ENCODE assay signal across 12 mouse cellular contexts in the genomic region with DNA sequence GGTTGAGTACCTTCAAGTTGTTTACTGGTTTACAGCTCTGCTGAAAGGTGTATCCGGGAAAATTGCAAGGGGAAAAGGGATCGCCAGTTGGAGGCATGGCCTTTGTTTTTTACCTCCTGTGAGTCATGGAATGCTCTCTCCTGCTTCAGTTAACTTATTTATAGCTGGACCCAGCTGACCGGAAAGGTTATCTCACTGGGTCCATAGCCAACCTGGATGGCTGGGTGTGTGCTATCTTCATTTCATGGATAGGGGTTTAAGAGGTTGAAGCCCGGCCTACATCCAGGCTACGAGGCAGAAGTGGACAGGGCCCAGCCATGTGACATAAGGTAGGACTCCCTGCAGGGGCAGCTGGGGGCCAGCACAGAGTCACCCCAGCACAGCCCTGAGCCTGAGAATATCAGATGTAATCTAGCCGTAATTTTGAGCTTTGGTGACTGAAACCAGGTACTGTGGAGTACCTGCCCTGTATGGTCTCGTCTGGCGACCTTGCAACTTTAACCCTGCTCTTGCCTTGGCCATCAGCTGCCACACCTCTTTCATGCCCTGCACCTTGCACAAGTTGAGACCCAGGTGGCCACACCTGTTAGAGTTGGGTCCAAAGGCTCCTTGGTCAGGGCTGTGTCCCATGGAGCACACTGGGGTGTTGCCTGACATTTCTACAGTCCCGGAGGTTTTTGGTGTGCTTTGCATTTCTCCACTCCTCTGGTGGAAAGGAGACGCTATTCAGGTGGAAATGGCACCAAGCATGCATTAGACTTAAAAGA. TPM values are rescaled to one million over a fixed set of nuclear protein-coding genes. Genes with fewer than 3 reads are reported as not detected.
A peak's percentile ranks its signal among the peaks of the same experiment; 100 is the strongest.
DNase-seq lines count a peak whose midpoint lies in the region; ATAC-seq and TF ChIP-seq lines count a peak whose summit lies in the region.
"Had no signal": no experiment of that assay in that cellular context is flagged by ENCODE, and none has a peak within 500 bp of the region (broad histone marks: within the 10 kb centered on the region; RNA-seq: fewer than 3 reads in every experiment).

No protein-coding gene starts in this region.

- H3K9me3 ChIP-seq in heart, postnatal 0 days (replicated peaks; ENCODE audit: control insufficient read depth, low read length), result no peaks in the 10 kb centered on the region
- H3K9me3 ChIP-seq: embryonic facial prominence, embryonic 15.5 days; hindbrain, embryonic 13.5 days had no signal

- H3K36me3 ChIP-seq in heart, postnatal 0 days (replicated peaks; ENCODE audit: control insufficient read depth, insufficient read depth, low read length), result no peaks in the 10 kb centered on the region
- H3K36me3 ChIP-seq: embryonic facial prominence, embryonic 15.5 days; hindbrain, embryonic 13.5 days had no signal

- ATAC-seq in heart, postnatal 0 days (ENCODE audit: insufficient read depth, low read depth), result peak; percentile 72

- peak overlapping the region; percentile 89 for H3K27ac ChIP-seq in brown adipose tissue, adult 24 weeks (replicated peaks; ENCODE audit: low read depth, low read length)
- peak overlapping the region; percentile 95 for H3K27ac ChIP-seq in heart, postnatal 0 days (ENCODE audit: low read depth)

- no peak for TF ChIP-seq CTCF in heart, postnatal 0 days (IDR thresholded peaks at IDR 0.05; ENCODE audit: low read depth)

- peak; percentile 35 for DNase-seq in cerebellum, adult 11-12 months
- no peak for DNase-seq in cerebellum, postnatal 14 days
- DNase-seq in heart, postnatal 0 days (ENCODE audit: low spot score), result peak; percentile 89
- peak; percentile 58 for DNase-seq in large intestine, adult 2 months (ENCODE audit: low read depth, low spot score)
- no peak for DNase-seq in right cerebral cortex, postnatal 36 days (ENCODE audit: low spot score in 2 of 2)
- DNase-seq in frontal cortex, postnatal 25 days (ENCODE audit: low spot score in 2 of 2), result no peak
- DNase-seq in urinary bladder, postnatal 36 days (ENCODE audit: low spot score in 2 of 2), result no peak
- DNase-seq: right cerebral cortex, postnatal 4 days had no signal

- peaks cover 73% of the 10 kb centered on the region for H3K4me1 ChIP-seq in brown adipose tissue, adult 24 weeks (ENCODE audit: control insufficient read depth, insufficient read depth, insufficient read length, low read length)
- H3K4me1 ChIP-seq in heart, postnatal 0 days (ENCODE audit: control insufficient read depth, insufficient read depth), result peaks cover 60% of the 10 kb centered on the region

- TF ChIP-seq EP300 in heart, postnatal 0 days (IDR thresholded peaks at IDR 0.05; ENCODE audit: low read depth), result peak; percentile 89

- no peaks in the 10 kb centered on the region for H3K27me3 ChIP-seq in heart, postnatal 0 days (ENCODE audit: control insufficient read depth, insufficient read depth, low read length)
- H3K27me3 ChIP-seq: embryonic facial prominence, embryonic 15.5 days; hindbrain, embryonic 13.5 days had no signal

- H3K4me3 ChIP-seq in brown adipose tissue, adult 24 weeks (ENCODE audit: insufficient read depth, low read depth, low read length), result no peak overlapping the region
- H3K4me3 ChIP-seq in heart, postnatal 0 days (ENCODE audit: low read depth, low read length), result no peak overlapping the region
- H3K4me3 ChIP-seq: embryonic facial prominence, embryonic 15.5 days; hindbrain, embryonic 13.5 days; myocyte had no signal

- 40% methylated on average over 10 of the region's 10 CpGs for WGBS in heart, postnatal 0 days
- WGBS in large intestine, adult 2 months, result 38% methylated on average over 10 of the region's 10 CpGs

- H3K4me2 ChIP-seq in heart, postnatal 0 days (ENCODE audit: low read depth, low read length), result no peak overlapping the region
- H3K4me2 ChIP-seq: embryonic facial prominence, embryonic 15.5 days; hindbrain, embryonic 13.5 days had no signal

- no peak overlapping the region for H3K9ac ChIP-seq in heart, postnatal 0 days (replicated peaks; ENCODE audit: low read depth, low read length)
- H3K9ac ChIP-seq: embryonic facial prominence, embryonic 15.5 days; hindbrain, embryonic 13.5 days had no signal

RNA-seq across cellular contexts. Expression of gene Zfp710, which starts 35.6 kb away (rescaled TPM):
- 6.4 and 7.7 TPM in 2 replicates for polyA plus RNA-seq in brown adipose tissue, adult 24 weeks (2012; ENCODE audit: insufficient read depth, insufficient read length, missing spikeins)
- 25.5 and 29.7 TPM in 2 replicates for total RNA-seq in heart, postnatal 0 days (2014; rRNA removed; ENCODE audit: low replicate concordance)
- 7.5 TPM in 2 replicates for polyA plus RNA-seq in heart, postnatal 0 days (2015; fragmentation: Nextera tagmentation; extraction: Ambion mirVana)
- 30.7 and 51.2 TPM in 2 replicates for polyA plus RNA-seq in large intestine, adult 2 months (2012; rRNA removed)

RNA-seq across cellular contexts. Expression of gene Idh2, which starts 55.0 kb away (rescaled TPM):
- 310 and 421 TPM in 2 replicates for polyA plus RNA-seq in brown adipose tissue, adult 24 weeks (2012; ENCODE audit: insufficient read depth, insufficient read length, missing spikeins)
- total RNA-seq in heart, postnatal 0 days (2014; rRNA removed; ENCODE audit: low replicate concordance), result 3,422 and 3,660 TPM in 2 replicates
- polyA plus RNA-seq in heart, postnatal 0 days (2015; fragmentation: Nextera tagmentation; extraction: Ambion mirVana), result 2,757 and 2,826 TPM in 2 replicates
- polyA plus RNA-seq in large intestine, adult 2 months (2012; rRNA removed), result 136 and 156 TPM in 2 replicates

Comparison
In these comparisons a context has a peak if more than half of its experiments do, and no peak if none do; other contexts are left out.
1. DNase-seq: peak in cerebellum, adult 11-12 months (single experiment), heart, postnatal 0 days (single experiment) and large intestine, adult 2 months (single experiment); none in cerebellum, postnatal 14 days (0 of 2), right cerebral cortex, postnatal 36 days (0 of 2), frontal cortex, postnatal 25 days (0 of 2) and urinary bladder, postnatal 36 days (0 of 2).